Mouse (Mus musculus): ENCODE results near the gene Bhmt.
"Not testable (repeated sequence)": the region's sequence is repeated elsewhere in the genome, so short reads cannot be mapped to it uniquely, and the experiment has no call there.

The Bhmt gene

GRCm38 (mm10) chr13:93608476-93608875, 29.3 kb downstream of the Bhmt start:
- DNase-seq (ENCODE audit: low read depth, low spot score), result no peak

- no peak for DNase-seq (ENCODE audit: low read depth, low spot score)
Observed at GRCm38 (mm10) chr13:93607701-93608100, 30.1 kb downstream of the Bhmt start.

- DNase-seq (ENCODE audit: low read depth, low spot score), result no peak
Observed at GRCm38 (mm10) chr13:93606868-93607578, 30.7 kb downstream of the Bhmt start.

GRCm38 (mm10) chr13:93604698-93605097, 33.1 kb downstream of the Bhmt start:
- no peak for DNase-seq (ENCODE audit: low read depth, low spot score)

- no peak for DNase-seq (ENCODE audit: low read depth, low spot score)
Observed at GRCm38 (mm10) chr13:93601527-93601926, 36.2 kb downstream of the Bhmt start.

GRCm38 (mm10) chr13:93593040-93593699, 44.6 kb downstream of the Bhmt start:
- no peak for DNase-seq (ENCODE audit: low read depth, low spot score)

- not testable (repeated sequence) for DNase-seq (ENCODE audit: low read depth, low spot score)
Observed at GRCm38 (mm10) chr13:93582526-93582925, 55.2 kb downstream of the Bhmt start.

GRCm38 (mm10) chr13:93580431-93580830, 57.3 kb downstream of the Bhmt start:
- DNase-seq (ENCODE audit: low read depth, low spot score), result no peak

- no peak for DNase-seq (ENCODE audit: low read depth, low spot score)
Observed at GRCm38 (mm10) chr13:93569676-93570075, 68.1 kb downstream of the Bhmt start.
